Mouse (Mus musculus) forebrain, embryonic 11.5 days (tissue): ENCODE measurements around the gene Ints11. TPM values are rescaled to one million over a fixed set of nuclear protein-coding genes. Genes with fewer than 3 reads are reported as not detected.
A peak's percentile ranks its signal among the peaks of the same experiment; 100 is the strongest.

Source experiments
- ATAC-seq: fragments of 200-750 bp; cut with Nextera tagmentation; replicated peaks from 2 replicates; pipeline ENCODE4 v1.8.0; 2017; ENCODE audit warnings: moderate TSS enrichment; ENCODE audit not compliant: low FRiP score
- DNase-seq: peaks from one replicate; pipeline ENCODE4 v3.0.0-alpha.2; 2017; ENCODE audit warnings: low spot score
- H3K27ac ChIP-seq: fragments of 300-500 bp; sonication (generic); 2 replicates; pipeline ENCODE4 v1.5.1; 2014; ENCODE audit warnings: low read depth, low read length
- H3K27me3 ChIP-seq: fragments of 300-500 bp; sonication (generic); 2 replicates; pipeline ENCODE4 v1.6.1; 2014; ENCODE audit warnings: mild to moderate bottlenecking, low read length, mixed read lengths; ENCODE audit not compliant: control insufficient read depth, insufficient read depth
- H3K36me3 ChIP-seq: fragments of 300-500 bp; sonication (generic); 2 replicates; pipeline ENCODE4 v1.6.1; 2014; ENCODE audit warnings: mild to moderate bottlenecking, low read length, moderate library complexity, mixed read lengths; ENCODE audit not compliant: control insufficient read depth, insufficient read depth
- H3K4me1 ChIP-seq: fragments of 300-500 bp; sonication (generic); replicated peaks from 2 replicates; pipeline ENCODE4 v1.6.1; 2014; ENCODE audit warnings: low read length, mixed read lengths; ENCODE audit not compliant: control insufficient read depth, insufficient read depth
- H3K4me2 ChIP-seq: fragments of 300-500 bp; sonication (generic); 2 replicates; pipeline ENCODE4 v1.6.1; 2014; ENCODE audit warnings: low read depth, mild to moderate bottlenecking, low read length, moderate library complexity, mixed read lengths; ENCODE audit not compliant: severe bottlenecking
- H3K4me3 ChIP-seq: fragments of 300-500 bp; sonication (generic); 2 replicates; pipeline ENCODE4 v1.5.1; 2014; ENCODE audit warnings: low read depth, low read length
- H3K9ac ChIP-seq: fragments of 300-500 bp; sonication (generic); 2 replicates; pipeline ENCODE4 v1.6.1; 2014; ENCODE audit warnings: low read length
- H3K9me3 ChIP-seq: fragments of 300-500 bp; sonication (generic); 2 replicates; pipeline ENCODE4 v1.6.1; 2016; ENCODE audit warnings: low read length, mixed read lengths; ENCODE audit not compliant: control insufficient read depth
- WGBS: fragments of 180-500 bp; shearing (Covaris S2); extraction: QIAGEN DNeasy Blood & Tissue Kit; methylation state at CpG from one replicate; pipeline ENCODE4 v1.1.7; 2014; 5-methylcytosine and 5-hydroxymethylcytosine counted together
- polyA plus RNA-seq: library from polyadenylated mRNA; unstranded; fragments of >200 nt; fragmentation: Nextera tagmentation; extraction: Ambion mirVana; gene quantifications from 2 replicates; pipeline ENCODE4 v1.2.1, GENCODE M21; 2014

Gene Ints11
- polyA plus RNA-seq, 1 experiment from 2014 or later, result 108 TPM

DNA sequence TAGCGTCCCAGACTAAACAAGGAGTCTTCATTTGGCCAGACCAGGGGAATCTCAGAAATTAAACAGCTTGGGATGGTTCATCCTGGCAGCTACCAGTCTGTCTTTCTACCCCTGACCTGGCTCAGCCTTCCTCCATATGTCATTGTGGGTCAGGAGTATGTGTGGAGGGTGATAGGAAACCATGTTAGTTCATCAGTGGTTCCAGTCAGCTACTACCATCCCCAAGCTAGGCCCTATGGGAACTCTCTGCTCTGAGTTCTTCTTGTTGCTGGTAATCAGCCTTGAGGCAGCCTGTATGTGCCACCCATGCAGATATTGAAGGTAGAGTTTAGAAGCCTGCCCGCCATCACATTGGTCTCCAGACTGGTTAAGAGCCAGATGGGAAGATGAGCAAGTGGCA is 29.0 kb downstream of the Ints11 start:
- no peak for ATAC-seq
- Histone ChIP-seq H3K9me3 (no peaks in the 10 kb centered on the region), H3K9ac (no peak overlapping the region), H3K4me3 (no peak overlapping the region), H3K4me2 (no peak overlapping the region), H3K36me3 (peaks cover 3% of the 10 kb centered on the region; the same call in 1 of the 2 replicates), H3K27ac (no peak overlapping the region), H3K4me1 (peaks cover 9% of the 10 kb centered on the region; the same call in 1 of the 2 replicates), H3K27me3 (no peaks in the 10 kb centered on the region)
- 96% methylated on average over 2 of the region's 2 CpGs for WGBS
- DNase-seq, result peak; percentile 22

DNA sequence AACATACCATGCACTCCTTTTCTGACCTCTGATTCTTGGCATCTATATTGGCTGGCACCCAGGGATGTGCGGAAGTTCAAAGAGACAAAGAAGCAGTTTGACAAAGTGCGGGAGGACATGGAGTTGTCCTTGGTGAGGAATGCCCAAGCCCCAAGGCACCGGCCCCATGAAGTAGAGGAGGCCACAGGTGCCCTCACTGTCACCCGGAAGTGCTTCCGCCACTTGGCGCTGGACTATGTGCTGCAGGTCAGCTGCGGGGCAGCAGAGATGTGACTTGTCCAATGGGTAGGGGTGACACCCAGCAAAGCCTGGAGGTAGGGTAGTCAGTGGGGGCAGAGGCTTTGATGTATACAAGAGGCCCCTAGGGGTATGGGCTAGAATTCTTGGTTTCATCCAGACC is 30.0 kb downstream of the Ints11 start:
- ATAC-seq (no peak), DNase-seq (peak; percentile 32)
- Histone ChIP-seq H3K36me3 (peaks cover 7% of the 10 kb centered on the region; the same call in 1 of the 2 replicates), H3K4me1 (0 out of 2 replicates have a peak, but pooled peaks cover 2% of the 10 kb centered on the region), H3K9ac (no peak overlapping the region), H3K27ac (no peak overlapping the region), H3K9me3 (no peaks in the 10 kb centered on the region), H3K4me2 (no peak overlapping the region), H3K4me3 (no peak overlapping the region), H3K27me3 (no peaks in the 10 kb centered on the region)
- WGBS, result 97% methylated on average over 7 of the region's 7 CpGs

- no peaks in the 10 kb centered on the region for H3K4me1 ChIP-seq
- no peaks in the 10 kb centered on the region for H3K27me3 ChIP-seq
- DNase-seq (peak; percentile 42), ATAC-seq (no peak)
- H3K4me3 ChIP-seq, result no peak overlapping the region
- no peak overlapping the region for H3K4me2 ChIP-seq
- no peaks in the 10 kb centered on the region for H3K9me3 ChIP-seq
- peaks cover 7% of the 10 kb centered on the region; the same call in 1 of the 2 replicates for H3K36me3 ChIP-seq
- H3K27ac ChIP-seq, result no peak overlapping the region
- WGBS, result 82% methylated on average over 3 of the region's 3 CpGs
- H3K9ac ChIP-seq, result no peak overlapping the region
These were observed 31.9 kb downstream of the Ints11 start for GRCm38 (mm10) chr4:155901205-155901604.

GRCm38 (mm10) chr4:155903246-155903645 is 33.9 kb downstream of the Ints11 start:
- WGBS, result 94% methylated on average over 13 of the region's 13 CpGs
- Histone ChIP-seq H3K4me3 (no peak overlapping the region), H3K4me1 (no peaks in the 10 kb centered on the region)

DNA sequence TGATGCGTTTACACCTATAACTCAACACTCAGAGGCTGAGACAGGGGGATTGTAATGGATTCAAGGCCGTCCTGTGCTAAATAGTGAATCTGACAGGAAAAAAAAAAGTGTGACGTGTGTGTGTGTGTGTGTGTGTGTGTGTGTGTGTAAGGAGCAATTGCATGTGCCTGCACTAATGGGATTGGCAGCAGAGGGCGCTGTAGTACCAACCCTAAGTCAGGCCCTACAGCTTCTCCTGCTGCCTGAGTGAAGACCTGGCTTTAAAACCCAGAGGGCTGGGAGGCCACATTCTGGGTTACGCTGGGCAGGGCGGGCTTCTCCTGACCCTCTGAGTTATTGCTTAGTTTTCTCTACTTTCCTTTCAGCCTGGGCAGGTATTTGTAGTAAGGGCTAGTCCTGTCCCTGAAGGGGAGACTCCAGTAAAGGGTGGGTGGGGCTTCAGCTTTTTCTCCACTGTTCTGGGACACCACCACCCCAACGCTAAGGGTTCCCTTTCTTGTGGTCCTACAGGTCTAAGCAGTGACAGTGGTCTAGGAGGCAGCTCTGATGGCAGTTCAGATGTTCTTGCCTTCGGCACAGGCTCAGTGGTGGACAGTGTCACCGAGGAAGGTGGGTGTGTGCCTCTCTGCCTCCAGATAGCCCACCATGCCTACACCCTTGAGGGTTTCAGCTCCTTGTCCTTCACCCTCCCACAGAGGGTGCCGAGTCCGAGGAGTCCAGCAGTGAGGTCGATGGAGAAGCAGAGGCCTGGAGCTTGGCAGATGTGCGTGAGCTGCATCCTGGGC is 35.2 kb downstream of the Ints11 start:
- no peaks in the 10 kb centered on the region for H3K27me3 ChIP-seq
- ATAC-seq (no peak), DNase-seq (peak; percentile 58)
- no peak overlapping the region for H3K27ac ChIP-seq
- H3K4me3 ChIP-seq, result no peak overlapping the region
- no peaks in the 10 kb centered on the region for H3K9me3 ChIP-seq
- H3K4me2 ChIP-seq, result no peak overlapping the region
- peaks cover 7% of the 10 kb centered on the region; the same call in 1 of the 2 replicates for H3K36me3 ChIP-seq
- WGBS, result 91% methylated on average over 13 of the region's 13 CpGs
- no peak overlapping the region for H3K9ac ChIP-seq
- no peaks in the 10 kb centered on the region for H3K4me1 ChIP-seq

More at GRCm38 (mm10) chr4:155903246-155903645, 33.9 kb downstream of the Ints11 start:
- no peak for DNase-seq
- H3K9me3 ChIP-seq, result no peaks in the 10 kb centered on the region
- no peak overlapping the region for H3K4me2 ChIP-seq
- H3K9ac ChIP-seq, result no peak overlapping the region
- peaks cover 7% of the 10 kb centered on the region; the same call in 1 of the 2 replicates for H3K36me3 ChIP-seq
- no peak for ATAC-seq
- H3K27me3 ChIP-seq, result no peaks in the 10 kb centered on the region
- H3K27ac ChIP-seq, result no peak overlapping the region

DNA sequence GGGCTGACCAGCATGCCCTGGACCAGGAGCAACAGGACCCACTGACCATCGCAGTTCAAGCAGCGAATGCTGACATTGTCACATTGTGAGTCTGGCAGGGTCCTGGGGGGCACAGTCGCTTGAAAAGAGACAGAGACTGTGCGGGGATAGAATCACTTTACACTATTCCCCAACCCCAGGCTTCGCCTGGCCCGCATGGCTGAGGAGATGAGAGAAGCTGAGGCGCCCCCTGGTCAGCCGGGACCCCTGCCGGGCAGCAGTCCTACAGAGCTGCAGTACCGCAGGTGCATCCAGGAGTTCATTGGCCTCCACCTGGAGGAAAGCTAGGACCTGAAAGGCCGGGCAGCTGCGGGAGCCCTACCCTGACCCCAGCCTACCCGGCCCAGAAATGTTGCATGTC is 36.3 kb downstream of the Ints11 start:
- Histone ChIP-seq H3K4me2 (no peak overlapping the region), H3K36me3 (peaks cover 4% of the 10 kb centered on the region; the same call in 1 of the 2 replicates), H3K9ac (no peak overlapping the region), H3K27ac (no peak overlapping the region), H3K4me3 (no peak overlapping the region), H3K9me3 (no peaks in the 10 kb centered on the region), H3K4me1 (no peaks in the 10 kb centered on the region), H3K27me3 (no peaks in the 10 kb centered on the region)
- peak; percentile 46 for DNase-seq
- 91% methylated on average over 13 of the region's 13 CpGs for WGBS
- ATAC-seq, result no peak

GRCm38 (mm10) chr4:155906125-155906524 is 36.8 kb downstream of the Ints11 start:
- no peak for ATAC-seq
- peaks cover 4% of the 10 kb centered on the region; the same call in 1 of the 2 replicates for H3K36me3 ChIP-seq
- 85% methylated on average over 9 of the region's 9 CpGs for WGBS
- no peaks in the 10 kb centered on the region for H3K4me1 ChIP-seq
- no peak overlapping the region for H3K4me2 ChIP-seq
- DNase-seq, result peak; percentile 50
- no peaks in the 10 kb centered on the region for H3K9me3 ChIP-seq
- H3K4me3 ChIP-seq, result no peak overlapping the region
- H3K27me3 ChIP-seq, result no peaks in the 10 kb centered on the region
- no peak overlapping the region for H3K9ac ChIP-seq
- H3K27ac ChIP-seq, result no peak overlapping the region

DNA sequence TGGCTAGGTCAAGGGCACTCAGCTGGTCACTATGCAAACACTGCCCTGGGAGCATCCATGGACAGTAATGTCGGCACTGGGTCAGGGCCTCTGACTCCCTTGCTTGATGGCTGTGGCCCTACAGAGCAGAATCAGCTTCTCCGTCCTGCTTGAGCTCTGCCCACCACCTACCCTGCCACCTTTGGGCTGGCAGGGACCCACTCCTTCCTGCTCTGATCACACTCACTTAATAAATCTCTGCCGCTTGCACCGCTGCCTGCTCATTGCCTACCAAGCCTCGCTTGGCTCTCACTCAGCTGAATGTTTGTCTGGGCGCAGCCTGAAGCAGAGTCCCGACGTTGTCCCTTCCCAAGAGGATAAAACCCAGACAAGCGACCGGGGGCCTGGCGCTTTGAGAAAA is 37.7 kb downstream of the Ints11 start:
- Histone ChIP-seq H3K27me3 (no peaks in the 10 kb centered on the region), H3K9me3 (no peaks in the 10 kb centered on the region), H3K27ac (no peak overlapping the region), H3K4me1 (no peaks in the 10 kb centered on the region), H3K4me3 (no peak overlapping the region), H3K9ac (no peak overlapping the region), H3K4me2 (no peak overlapping the region), H3K36me3 (peaks cover 4% of the 10 kb centered on the region; the same call in 1 of the 2 replicates)
- 81% methylated on average over 11 of the region's 11 CpGs for WGBS
- DNase-seq (no peak), ATAC-seq (no peak)

GRCm38 (mm10) chr4:155908281-155908680 is 38.9 kb downstream of the Ints11 start:
- no peak for DNase-seq
- Histone ChIP-seq H3K4me3 (no peak overlapping the region), H3K9me3 (no peaks in the 10 kb centered on the region), H3K9ac (no peak overlapping the region), H3K27ac (no peak overlapping the region), H3K36me3 (peaks cover 4% of the 10 kb centered on the region; the same call in 1 of the 2 replicates), H3K27me3 (no peaks in the 10 kb centered on the region), H3K4me2 (no peak overlapping the region), H3K4me1 (no peaks in the 10 kb centered on the region)
- ATAC-seq, result no peak
- WGBS, result 84% methylated on average over 7 of the region's 7 CpGs
